Mouse (Mus musculus) adrenal gland, adult 8-10 months (tissue): ENCODE measurements at regions not wholly inside any gene's neighbourhood (a gene's known extent, or its start where the extent isn't known, plus 50 kb on each side); places are given as distances from the start of the nearest gene placed in this dataset.
A peak's percentile ranks its signal among the peaks of the same experiment; 100 is the strongest.
"Not testable (repeated sequence)": the region's sequence is repeated elsewhere in the genome, so short reads cannot be mapped to it uniquely, and the experiment has no call there.

Experiments
- DNase-seq: peaks from one replicate; pipeline ENCODE4 v3.0.0; 2022

GRCm38 (mm10) chr2:166316409-166316916, 161.0 kb upstream of the Sulf2 start:
- no peak for DNase-seq

DNA sequence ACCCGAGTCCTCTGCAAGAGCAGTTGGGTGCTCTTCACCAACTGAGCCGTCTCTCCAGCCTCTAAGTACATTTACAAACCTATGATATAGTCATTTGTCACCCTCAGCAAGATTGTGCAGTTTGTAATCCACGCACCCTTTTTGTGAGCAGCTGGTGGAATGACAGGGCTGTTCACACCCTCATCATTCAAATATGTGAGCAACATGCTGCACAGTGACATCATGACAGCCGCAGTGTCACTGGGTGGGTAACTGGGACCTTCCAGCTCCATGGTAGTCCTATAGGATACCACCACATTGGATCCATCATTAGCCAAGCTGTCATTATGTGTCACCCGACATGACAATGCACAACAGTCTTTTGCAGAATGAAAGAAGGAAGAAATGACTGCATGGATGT, 155.0 kb upstream of the Sulf2 start:
- DNase-seq = no peak

GRCm38 (mm10) chr2:166309882-166310281, 154.4 kb upstream of the Sulf2 start:
- DNase-seq = no peak

- DNase-seq = no peak
These were observed 152.1 kb upstream of the Sulf2 start for GRCm38 (mm10) chr2:166307551-166307950.

- no peak for DNase-seq
These were observed 149.9 kb upstream of the Sulf2 start for GRCm38 (mm10) chr2:166305044-166306002.

DNA sequence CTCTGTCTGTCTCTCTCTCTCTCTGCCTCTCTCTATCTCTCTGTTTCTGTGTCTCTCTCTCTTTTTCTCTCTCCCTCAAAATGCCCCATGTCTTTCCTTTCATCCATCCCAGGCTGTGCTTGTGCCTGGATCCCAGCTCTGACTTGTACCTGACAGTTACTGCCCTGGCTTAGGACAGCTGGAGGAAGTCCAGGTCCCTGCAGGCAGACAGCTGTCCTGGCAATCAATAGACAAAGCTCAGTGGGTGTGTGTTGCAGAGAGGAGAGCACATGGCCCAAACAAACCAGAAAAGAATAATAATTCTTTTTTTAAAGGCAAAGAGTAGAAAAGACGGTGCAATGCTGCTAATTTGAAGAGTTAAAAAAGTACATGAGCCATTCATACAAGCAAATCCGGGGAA, 148.4 kb upstream of the Sulf2 start:
- DNase-seq = no peak

- peak; percentile 97 for DNase-seq
These were observed 145.7 kb upstream of the Sulf2 start for GRCm38 (mm10) chr2:166301161-166301560.

DNA sequence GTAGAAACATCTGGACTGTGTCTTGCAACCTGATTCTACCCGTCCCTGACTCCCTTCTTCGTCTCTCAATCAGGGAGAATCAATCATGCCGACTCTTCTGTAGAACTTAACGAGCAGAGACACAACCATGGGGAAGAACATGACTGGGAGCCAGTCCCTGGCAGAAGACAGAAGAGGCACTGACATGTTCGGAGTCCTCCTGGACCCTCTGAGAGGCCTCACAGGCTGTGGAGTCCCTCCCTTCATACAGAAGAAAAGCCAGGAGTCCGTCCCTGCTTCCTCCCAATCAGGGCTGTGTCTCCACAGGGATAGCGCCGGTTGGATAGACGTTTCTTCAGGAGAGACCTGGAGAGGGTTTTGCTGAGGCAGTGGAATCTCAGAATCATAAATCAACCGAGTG, 139.2 kb upstream of the Sulf2 start:
- no peak for DNase-seq

- no peak for DNase-seq
These were observed 137.5 kb upstream of the Sulf2 start for GRCm38 (mm10) chr2:166292987-166293386.

- DNase-seq = no peak
These were observed 135.8 kb upstream of the Sulf2 start for GRCm38 (mm10) chr2:166291266-166291665.

GRCm38 (mm10) chr2:166290826-166291225, 135.4 kb upstream of the Sulf2 start:
- DNase-seq = no peak

- no peak for DNase-seq
These were observed 133.7 kb upstream of the Sulf2 start for GRCm38 (mm10) chr2:166289198-166289597.

DNA sequence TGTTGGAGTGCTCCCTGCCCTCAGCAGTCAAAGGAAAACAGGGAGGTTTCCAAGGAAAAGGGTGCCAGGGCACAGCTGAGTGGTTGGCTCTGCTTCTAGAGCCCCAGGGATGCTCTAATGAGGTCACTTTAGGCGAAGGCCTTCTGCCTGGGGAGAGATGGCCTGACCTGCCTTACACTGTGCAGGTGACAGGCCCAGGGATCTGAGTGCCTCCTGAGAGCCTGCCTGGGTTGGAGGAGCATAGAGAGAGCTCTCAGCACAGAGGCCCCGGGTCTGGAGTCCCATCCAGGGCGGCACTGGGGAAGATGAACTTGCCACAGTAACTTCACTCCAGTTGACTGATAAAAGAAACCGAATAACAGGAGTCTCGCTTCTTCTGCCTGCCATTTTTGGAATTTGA, 125.7 kb upstream of the Sulf2 start:
- not testable (repeated sequence) for DNase-seq

DNA sequence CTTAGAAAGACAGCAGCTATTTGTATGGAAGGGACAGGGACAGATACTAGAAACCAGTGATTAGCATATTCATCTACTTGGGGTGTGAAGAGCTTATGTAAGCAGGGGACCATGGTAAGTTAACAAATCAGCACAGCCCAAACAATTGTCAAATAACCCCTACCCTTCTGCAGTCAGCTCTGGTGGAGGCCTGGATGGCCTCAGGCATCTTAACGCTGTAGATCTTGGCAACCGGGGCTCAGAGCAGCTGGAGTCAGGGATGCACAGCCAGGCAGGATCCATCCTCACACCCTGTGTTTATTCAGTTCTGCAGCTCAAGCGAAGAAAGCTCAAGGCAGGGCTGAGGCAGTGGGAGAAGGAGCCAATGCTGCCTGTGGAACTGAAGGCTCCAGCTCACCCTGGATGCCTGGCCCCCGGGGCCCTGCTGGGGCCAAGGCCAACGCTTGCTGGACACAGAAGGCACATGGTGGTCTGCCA, 125.2 kb upstream of the Sulf2 start:
- no peak for DNase-seq

DNA sequence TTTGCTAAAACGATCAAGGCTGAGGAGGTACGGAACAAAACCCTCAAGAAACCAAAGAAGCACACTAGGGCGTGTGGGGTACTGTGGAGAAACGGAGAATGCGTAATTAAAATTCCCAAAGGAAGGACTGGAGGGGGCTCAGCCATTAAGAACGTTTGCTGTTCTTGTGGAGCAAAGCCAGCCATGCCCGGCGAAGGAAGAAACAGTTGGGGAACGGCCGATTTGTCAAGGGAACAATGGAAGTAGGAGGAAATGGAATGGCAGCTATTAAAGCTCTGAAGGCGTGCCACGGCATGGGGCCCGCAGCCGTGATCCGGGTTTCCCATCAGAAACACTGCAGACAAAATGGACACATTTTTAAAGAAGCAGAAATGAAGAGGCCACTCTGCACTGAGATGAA, 124.2 kb upstream of the Sulf2 start:
- no peak for DNase-seq

DNA sequence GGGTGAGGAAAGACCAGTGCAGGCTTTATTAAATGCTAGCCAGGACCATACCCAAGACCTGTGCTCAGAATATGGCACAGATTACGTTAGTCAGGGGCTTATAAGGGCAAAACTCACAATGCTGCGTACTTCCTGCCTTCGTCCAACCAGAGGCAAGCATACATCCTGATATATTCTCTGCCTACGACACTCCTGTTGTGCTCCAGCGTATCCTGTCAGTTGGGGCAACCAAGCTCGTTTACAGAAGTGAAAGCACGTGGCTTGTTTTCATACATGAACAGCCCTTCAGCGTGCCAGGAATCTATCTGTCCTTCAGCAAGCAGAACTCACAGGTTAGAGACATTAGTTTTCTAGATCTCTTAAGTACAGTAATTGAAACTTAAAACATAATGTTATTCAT, 119.9 kb upstream of the Sulf2 start:
- DNase-seq = no peak

- no peak for DNase-seq
These were observed 118.5 kb upstream of the Sulf2 start for GRCm38 (mm10) chr2:166274016-166274346.

DNA sequence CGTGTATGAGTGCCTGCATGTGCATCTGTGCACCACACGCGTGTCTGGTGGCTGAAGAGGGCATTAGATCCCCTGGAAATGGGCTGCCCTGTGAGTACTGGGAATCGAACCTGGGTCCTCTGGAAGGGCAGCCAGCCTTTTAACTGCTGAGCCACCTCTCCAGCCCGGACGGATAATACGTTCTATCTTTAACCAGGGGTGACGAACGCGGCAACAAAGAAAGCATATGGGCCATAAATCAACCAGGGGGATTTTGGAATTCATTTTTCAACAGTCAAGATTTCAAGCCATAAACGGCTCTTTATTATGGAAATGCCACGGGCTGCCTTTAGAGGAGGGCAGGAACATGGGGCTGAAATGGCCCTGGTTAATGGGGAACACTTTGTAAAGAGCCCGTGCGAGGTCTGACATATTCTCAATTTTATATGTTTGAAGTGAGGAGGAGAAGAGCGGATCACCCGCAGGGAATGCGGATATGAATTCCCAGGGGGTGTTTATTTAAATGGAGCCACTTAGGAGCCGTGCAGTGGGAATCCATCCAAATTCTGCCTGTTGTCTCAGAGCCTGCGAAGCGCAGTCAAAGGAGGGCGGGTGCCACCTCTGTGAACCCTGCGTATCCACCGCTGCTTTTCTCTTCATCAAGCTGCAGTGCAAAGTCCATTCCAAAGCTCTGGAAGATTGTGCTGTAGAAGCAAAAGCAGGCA, 118.0 kb upstream of the Sulf2 start:
- DNase-seq = no peak

- no peak for DNase-seq
These were observed 117.4 kb upstream of the Sulf2 start for GRCm38 (mm10) chr2:166272841-166273240.

DNA sequence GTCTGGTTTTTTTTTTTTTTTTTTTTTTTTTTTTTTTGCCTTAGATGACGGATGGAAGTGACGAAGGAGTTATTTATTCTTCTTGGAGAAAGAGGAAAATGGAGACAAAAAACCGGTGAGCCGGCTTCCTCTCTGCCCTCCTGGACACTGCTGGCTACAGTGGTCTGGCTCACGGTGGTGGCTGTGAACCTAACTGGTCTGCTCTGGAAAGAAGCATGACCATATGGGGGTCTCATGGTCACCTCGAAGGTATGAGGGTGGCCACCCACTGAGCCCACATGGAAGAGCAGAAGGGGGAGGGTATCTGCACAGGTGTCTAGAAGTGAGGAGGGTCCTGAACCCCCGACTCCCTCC, 116.7 kb upstream of the Sulf2 start:
- DNase-seq = no peak

DNA sequence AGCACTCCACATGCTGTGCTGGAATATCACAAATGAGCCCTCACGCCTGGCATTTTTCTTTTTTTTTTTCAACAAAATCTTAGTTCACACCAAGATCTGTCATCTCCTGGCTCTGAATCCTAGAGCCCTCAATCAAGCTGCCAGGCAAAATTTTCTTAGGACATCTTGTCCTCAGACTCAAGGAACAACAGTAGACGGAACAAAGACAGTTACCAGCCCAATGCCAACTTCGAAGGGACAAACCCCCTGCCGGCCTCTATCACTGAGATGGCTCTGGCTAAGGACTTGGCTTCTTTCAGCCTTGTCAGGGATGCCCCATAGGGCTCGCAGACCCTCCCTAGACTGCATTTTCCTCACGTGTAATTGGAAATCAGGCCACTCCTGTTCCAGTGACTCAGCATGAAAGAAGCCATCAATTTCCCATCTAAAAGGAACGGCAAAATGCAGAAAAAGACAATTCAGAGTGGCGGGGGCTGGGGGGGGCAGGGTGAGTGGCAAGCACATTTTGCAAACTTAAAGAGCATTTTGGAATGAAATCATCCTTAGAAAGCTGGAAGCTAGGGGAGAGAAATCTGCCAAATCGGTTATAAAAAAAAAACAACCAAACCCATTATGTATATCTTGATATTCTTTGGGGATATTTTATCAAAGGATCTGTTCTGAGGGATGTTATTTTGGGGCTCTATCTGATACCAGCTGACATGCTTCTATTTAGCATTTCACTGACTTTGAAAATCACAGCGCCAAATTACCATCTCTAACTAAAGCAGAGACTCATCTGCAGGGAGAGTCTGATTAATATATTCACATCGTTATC, 116.1 kb upstream of the Sulf2 start:
- DNase-seq = no peak

- DNase-seq = no peak
These were observed 114.5 kb upstream of the Sulf2 start for GRCm38 (mm10) chr2:166270007-166270406.

DNA sequence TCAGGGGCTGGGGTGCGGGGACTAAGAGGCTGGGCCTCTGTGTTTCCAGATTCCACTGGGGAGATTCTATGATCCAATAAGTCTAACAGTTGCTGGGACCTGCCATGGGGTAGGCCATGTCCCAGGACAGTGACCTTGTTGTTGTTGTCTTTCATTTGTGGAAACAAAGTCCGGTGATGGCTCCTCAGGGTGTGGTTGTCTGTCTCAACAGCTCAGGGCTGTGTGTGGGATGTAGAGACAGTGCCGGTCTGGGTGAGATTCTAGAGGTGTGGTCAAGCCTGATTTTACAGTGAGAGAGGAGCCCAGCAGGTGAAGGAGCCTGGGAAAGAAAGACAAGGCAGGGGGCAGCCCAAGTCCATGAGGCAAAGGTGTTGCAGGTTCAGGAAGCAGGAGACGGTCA, 111.5 kb upstream of the Sulf2 start:
- no peak for DNase-seq
